Mouse (Mus musculus) stomach, postnatal 0 days (tissue): ENCODE measurements at regions not wholly inside any gene's neighbourhood (a gene's known extent, or its start where the extent isn't known, plus 50 kb on each side); places are given as distances from the start of the nearest gene placed in this dataset.

Experiments
- CTCF ChIP-seq: IDR thresholded peaks from 2 replicates; pipeline ENCODE4 v1.5.1; 2016; ENCODE audit warnings: antibody characterized with exemption, low read depth, mild to moderate bottlenecking, moderate library complexity
- EP300 ChIP-seq: optimal IDR thresholded peaks from 2 replicates; pipeline ENCODE3; 2016; ENCODE audit warnings: antibody characterized with exemption

DNA sequence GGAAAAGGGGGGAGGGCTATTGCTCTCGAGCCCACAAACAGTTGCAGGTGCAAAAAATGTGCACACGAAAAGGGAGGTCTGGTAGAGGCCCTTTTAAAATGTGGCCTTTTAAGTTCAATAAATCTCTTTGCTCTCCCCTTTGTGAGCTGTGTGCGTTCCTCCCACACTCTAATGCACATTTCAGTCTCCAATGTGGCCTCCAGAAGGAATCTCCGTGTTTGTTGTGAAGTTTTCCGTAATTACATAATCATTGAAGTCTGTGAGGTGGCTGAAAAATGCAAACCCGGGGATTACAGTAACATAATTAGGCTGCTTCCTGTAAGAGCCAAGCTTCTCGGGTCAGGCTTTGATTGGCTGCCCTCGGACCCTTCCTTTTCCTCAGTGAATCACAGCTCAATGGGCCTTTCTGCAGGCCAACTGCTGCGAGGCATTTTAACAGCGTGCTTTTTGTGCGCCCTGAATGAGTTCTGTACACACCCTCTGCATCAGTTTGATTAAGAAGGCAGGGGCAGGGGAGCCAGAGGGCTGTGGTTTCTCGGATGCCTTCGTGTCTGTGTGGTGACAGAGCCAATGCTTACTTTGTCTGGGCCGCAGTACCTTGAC is 179.8 kb upstream of the Prep start:
- TF ChIP-seq CTCF (no peak), EP300 (no peak)
